Mouse (Mus musculus): ENCODE data around the gene Isoc2a. TPM values are rescaled to one million over a fixed set of nuclear protein-coding genes. Genes with fewer than 3 reads are reported as not detected.
A peak's percentile ranks its signal among the peaks of the same experiment; 100 is the strongest.

The Isoc2a gene
- polyA plus RNA-seq, 1 experiment from 2014 or later, result 1.1 TPM

- no peaks in the 10 kb centered on the region for H3K36me3 ChIP-seq (ENCODE audit: control insufficient read depth, insufficient read depth, low read length)
- no peaks in the 10 kb centered on the region for H3K27me3 ChIP-seq (ENCODE audit: control insufficient read depth, insufficient read depth, low read length)
- peak overlapping the region; percentile 72 for H3K4me2 ChIP-seq
- peak; percentile 58 for ATAC-seq (replicated peaks; ENCODE audit: insufficient number of reproducible peaks, low FRiP score, low TSS enrichment)
- peaks cover 4% of the 10 kb centered on the region; the same call in 1 of the 2 replicates for H3K9me3 ChIP-seq (replicated peaks; ENCODE audit: control insufficient read depth, low read length)
- H3K4me3 ChIP-seq (ENCODE audit: low read depth, low read length), result peak overlapping the region; percentile 42
- H3K9ac ChIP-seq (ENCODE audit: low read depth, low read length), result peak overlapping the region; percentile 69
- 2% methylated on average over 19 of the region's 19 CpGs for WGBS (ENCODE audit: insufficient replicate concordance)
- H3K4me1 ChIP-seq (ENCODE audit: control insufficient read depth, insufficient read depth, low read length), result peaks cover 9% of the 10 kb centered on the region
- H3K27ac ChIP-seq (ENCODE audit: low read depth, low read length), result peak overlapping the region; percentile 78
Measured at GRCm38 (mm10) chr7:4899649-4900522, 22.9 kb downstream of the Isoc2a start.

DNA sequence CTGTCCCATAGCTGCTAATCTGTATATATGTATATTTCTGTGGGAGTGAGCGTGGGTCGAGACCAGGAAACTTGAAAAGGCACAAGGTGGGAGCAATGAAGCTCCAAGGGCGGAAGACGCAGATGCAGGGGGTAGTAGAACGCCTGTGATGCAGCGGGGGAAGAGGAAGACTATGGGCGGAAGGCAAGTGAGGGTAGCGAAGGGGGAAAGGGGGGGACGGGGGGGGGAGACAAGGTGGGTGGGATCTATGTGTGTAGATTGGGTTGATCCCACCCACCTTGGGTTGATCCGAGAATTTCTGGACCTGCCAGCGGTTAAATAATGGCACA is 23.5 kb downstream of the Isoc2a start:
- Histone ChIP-seq H3K9me3 (replicated peaks; ENCODE audit: control insufficient read depth, low read length) (peaks cover 4% of the 10 kb centered on the region; the same call in 1 of the 2 replicates), H3K9ac (ENCODE audit: low read depth, low read length) (peak overlapping the region; percentile 69), H3K4me2 (peak overlapping the region; percentile 72), H3K4me3 (ENCODE audit: low read depth, low read length) (peak overlapping the region; percentile 42), H3K36me3 (ENCODE audit: control insufficient read depth, insufficient read depth, low read length) (no peaks in the 10 kb centered on the region), H3K27ac (ENCODE audit: low read depth, low read length) (peak overlapping the region; percentile 78), H3K27me3 (ENCODE audit: control insufficient read depth, insufficient read depth, low read length) (no peaks in the 10 kb centered on the region), H3K4me1 (ENCODE audit: control insufficient read depth, insufficient read depth, low read length) (peaks cover 9% of the 10 kb centered on the region)
- 20% methylated on average over 11 of the region's 11 CpGs for WGBS (ENCODE audit: insufficient replicate concordance)
- ATAC-seq (replicated peaks; ENCODE audit: insufficient number of reproducible peaks, low FRiP score, low TSS enrichment), result no peak

- Histone ChIP-seq H3K4me2 (peak overlapping the region; percentile 72; the same call in 1 of the 2 replicates), H3K4me3 (ENCODE audit: low read depth, low read length) (peak overlapping the region; percentile 42)
- 48% methylated on average over 8 of the region's 8 CpGs for WGBS (ENCODE audit: insufficient replicate concordance)
Measured at GRCm38 (mm10) chr7:4901171-4901570, 24.2 kb downstream of the Isoc2a start.

DNA sequence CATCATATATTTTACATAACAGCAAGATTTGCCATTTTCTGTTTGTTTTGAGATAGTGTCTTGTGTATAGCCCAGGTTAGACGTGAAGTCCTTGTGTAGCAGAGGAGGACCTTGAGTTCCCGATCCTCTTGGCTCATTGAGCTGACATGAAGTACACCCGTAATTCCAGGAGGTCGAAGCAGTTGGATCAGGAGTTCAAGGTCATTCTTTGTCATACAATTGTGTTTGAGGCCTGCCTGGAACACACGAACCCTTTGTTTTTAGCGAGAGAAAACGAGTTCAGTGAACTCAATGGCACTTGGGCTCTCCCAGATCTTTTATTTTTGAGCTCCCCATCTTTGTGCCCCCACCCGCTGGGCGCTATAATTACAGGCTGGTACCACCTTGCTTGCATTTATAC is 25.5 kb downstream of the Isoc2a start:
- Histone ChIP-seq H3K4me2 (no peak overlapping the region), H3K27ac (ENCODE audit: low read depth, low read length) (no peak overlapping the region), H3K4me1 (ENCODE audit: control insufficient read depth, insufficient read depth, low read length) (peaks cover 9% of the 10 kb centered on the region), H3K4me3 (ENCODE audit: low read depth, low read length) (no peak overlapping the region), H3K27me3 (ENCODE audit: control insufficient read depth, insufficient read depth, low read length) (no peaks in the 10 kb centered on the region), H3K36me3 (ENCODE audit: control insufficient read depth, insufficient read depth, low read length) (no peaks in the 10 kb centered on the region), H3K9ac (ENCODE audit: low read depth, low read length) (no peak overlapping the region), H3K9me3 (replicated peaks; ENCODE audit: control insufficient read depth, low read length) (peaks cover 4% of the 10 kb centered on the region; the same call in 1 of the 2 replicates)
- WGBS (ENCODE audit: insufficient replicate concordance), result 82% methylated on average over 9 of the region's 9 CpGs
- ATAC-seq (replicated peaks; ENCODE audit: insufficient number of reproducible peaks, low FRiP score, low TSS enrichment), result no peak

More at GRCm38 (mm10) chr7:4901171-4901570, 24.2 kb downstream of the Isoc2a start:
- Histone ChIP-seq H3K9ac (ENCODE audit: low read depth, low read length) (no peak overlapping the region), H3K4me1 (ENCODE audit: control insufficient read depth, insufficient read depth, low read length) (peaks cover 9% of the 10 kb centered on the region), H3K36me3 (ENCODE audit: control insufficient read depth, insufficient read depth, low read length) (no peaks in the 10 kb centered on the region), H3K27me3 (ENCODE audit: control insufficient read depth, insufficient read depth, low read length) (no peaks in the 10 kb centered on the region), H3K9me3 (replicated peaks; ENCODE audit: control insufficient read depth, low read length) (peaks cover 4% of the 10 kb centered on the region; the same call in 1 of the 2 replicates), H3K27ac (ENCODE audit: low read depth, low read length) (no peak overlapping the region)
- no peak for ATAC-seq (replicated peaks; ENCODE audit: insufficient number of reproducible peaks, low FRiP score, low TSS enrichment)

- H3K4me1 ChIP-seq (ENCODE audit: control insufficient read depth, insufficient read depth, low read length), result no peaks in the 10 kb centered on the region
- H3K27ac ChIP-seq (ENCODE audit: low read depth, low read length), result no peak within 1 kb of the TSS
- no peaks in the 10 kb centered on the region for H3K36me3 ChIP-seq (ENCODE audit: control insufficient read depth, insufficient read depth, low read length)
- H3K9ac ChIP-seq (ENCODE audit: low read depth, low read length), result peak within 1 kb of the TSS; percentile 39; the same call in 1 of the 2 replicates
- no peak within 1 kb of the TSS for H3K4me3 ChIP-seq (ENCODE audit: low read depth, low read length)
- ATAC-seq (replicated peaks; ENCODE audit: insufficient number of reproducible peaks, low FRiP score, low TSS enrichment), result no peak
- H3K9me3 ChIP-seq (replicated peaks; ENCODE audit: control insufficient read depth, low read length), result peaks cover 4% of the 10 kb centered on the region; the same call in 1 of the 2 replicates
- no peaks in the 10 kb centered on the region for H3K27me3 ChIP-seq (ENCODE audit: control insufficient read depth, insufficient read depth, low read length)
- H3K4me2 ChIP-seq, result no peak within 1 kb of the TSS
- 52% methylated on average over 10 of the region's 10 CpGs for WGBS (ENCODE audit: insufficient replicate concordance)
Measured at GRCm38 (mm10) chr7:4906466-4906950, 29.6 kb downstream of the Isoc2a start, which contains the start of gene Gm36210. TSS of gene Gm36210 (minus strand) at chr7:4906516.

DNA sequence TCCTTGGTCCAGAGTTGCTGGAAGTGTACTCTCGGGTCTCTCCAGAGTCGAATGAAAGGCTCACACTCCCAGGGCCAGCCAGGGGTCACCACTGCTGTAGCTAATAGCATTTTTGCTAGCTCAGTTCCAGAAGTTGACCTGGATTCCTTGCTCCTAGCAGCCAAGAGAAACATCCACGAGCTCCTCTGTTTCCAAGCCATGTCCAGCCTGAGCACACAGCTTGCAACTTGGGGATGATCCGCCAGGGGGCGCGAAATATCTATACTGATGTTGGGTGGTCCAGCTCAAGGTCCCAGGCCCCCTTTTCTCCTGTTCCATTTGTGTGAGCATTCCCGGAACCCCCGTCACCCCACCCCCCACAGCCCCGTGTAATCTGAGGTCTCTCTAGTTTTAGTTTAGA is 34.6 kb downstream of the Isoc2a start:
- WGBS (ENCODE audit: insufficient replicate concordance), result 34% methylated on average over 9 of the region's 9 CpGs
- Histone ChIP-seq H3K4me1 (ENCODE audit: control insufficient read depth, insufficient read depth, low read length) (peaks cover 6% of the 10 kb centered on the region), H3K4me3 (ENCODE audit: low read depth, low read length) (no peak overlapping the region), H3K27ac (ENCODE audit: low read depth, low read length) (no peak overlapping the region), H3K36me3 (ENCODE audit: control insufficient read depth, insufficient read depth, low read length) (no peaks in the 10 kb centered on the region), H3K4me2 (no peak overlapping the region), H3K27me3 (ENCODE audit: control insufficient read depth, insufficient read depth, low read length) (no peaks in the 10 kb centered on the region), H3K9me3 (replicated peaks; ENCODE audit: control insufficient read depth, low read length) (no peaks in the 10 kb centered on the region), H3K9ac (ENCODE audit: low read depth, low read length) (no peak overlapping the region)
- no peak for ATAC-seq (replicated peaks; ENCODE audit: insufficient number of reproducible peaks, low FRiP score, low TSS enrichment)

DNA sequence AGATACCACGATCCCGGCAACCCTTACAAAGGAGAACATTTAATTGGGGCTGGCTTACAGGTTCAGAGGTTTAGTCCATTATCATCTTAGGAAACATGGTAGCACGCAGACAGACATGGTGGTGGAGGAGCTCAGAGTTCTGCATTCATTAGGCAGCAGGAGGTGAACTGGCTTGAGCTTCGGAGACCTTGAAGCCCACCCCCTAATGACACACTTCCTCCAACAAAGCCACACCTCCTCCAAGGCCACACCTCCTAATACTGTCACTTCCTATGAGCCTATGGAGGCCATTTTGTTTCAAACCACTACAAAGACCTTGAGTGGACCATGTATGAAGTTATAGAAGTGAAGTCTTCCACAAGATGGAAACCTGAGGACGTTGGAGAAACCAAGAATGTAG is 35.3 kb downstream of the Isoc2a start:
- no peak for ATAC-seq (replicated peaks; ENCODE audit: insufficient number of reproducible peaks, low FRiP score, low TSS enrichment)
- WGBS (ENCODE audit: insufficient replicate concordance), result 56% methylated on average over 5 of the region's 5 CpGs

GRCm38 (mm10) chr7:4915007-4915665 is 38.2 kb downstream of the Isoc2a start, which contains the start of gene Zfp628:
TSS of gene Zfp628 (plus strand) at chr7:4915217.
- peaks cover 24% of the 10 kb centered on the region for H3K36me3 ChIP-seq (ENCODE audit: control insufficient read depth, insufficient read depth, low read length)
- H3K4me3 ChIP-seq (ENCODE audit: low read depth, low read length), result peak within 1 kb of the TSS; percentile 74
- H3K4me2 ChIP-seq, result peak within 1 kb of the TSS; percentile 62
- H3K27me3 ChIP-seq (ENCODE audit: control insufficient read depth, insufficient read depth, low read length), result no peaks in the 10 kb centered on the region
- H3K27ac ChIP-seq (ENCODE audit: low read depth, low read length), result peak within 1 kb of the TSS; percentile 93
- under 1% methylated on average over 53 of the region's 56 CpGs for WGBS (ENCODE audit: insufficient replicate concordance)
- H3K9me3 ChIP-seq (replicated peaks; ENCODE audit: control insufficient read depth, low read length), result no peaks in the 10 kb centered on the region
- H3K9ac ChIP-seq (ENCODE audit: low read depth, low read length), result peak within 1 kb of the TSS; percentile 97
- peaks cover 9% of the 10 kb centered on the region for H3K4me1 ChIP-seq (ENCODE audit: control insufficient read depth, insufficient read depth, low read length)
- ATAC-seq (replicated peaks; ENCODE audit: insufficient number of reproducible peaks, low FRiP score, low TSS enrichment), result peak; percentile 88

More for the DNA sequence above, 35.3 kb downstream of the Isoc2a start:
- Histone ChIP-seq H3K9me3 (replicated peaks; ENCODE audit: control insufficient read depth, low read length) (no peaks in the 10 kb centered on the region), H3K4me1 (ENCODE audit: control insufficient read depth, insufficient read depth, low read length) (peaks cover 9% of the 10 kb centered on the region), H3K27me3 (ENCODE audit: control insufficient read depth, insufficient read depth, low read length) (no peaks in the 10 kb centered on the region), H3K9ac (ENCODE audit: low read depth, low read length) (no peak overlapping the region), H3K27ac (ENCODE audit: low read depth, low read length) (no peak overlapping the region), H3K4me2 (no peak overlapping the region), H3K36me3 (ENCODE audit: control insufficient read depth, insufficient read depth, low read length) (no peaks in the 10 kb centered on the region), H3K4me3 (ENCODE audit: low read depth, low read length) (no peak overlapping the region)

Measured in heart, embryonic 11.5 days (tissue).